Mouse (Mus musculus) cerebellum, adult 2 months (tissue): Measurements from ENCODE around the gene Secisbp2.

ENCODE experiments used
- CTCF ChIP-seq: fragments of 200-500 bp; IDR thresholded peaks from 2 replicates; pipeline ENCODE4 v1.5.1; 2011; ENCODE audit warnings: low read depth, mild to moderate bottlenecking, control low read depth, low read length, moderate library complexity, borderline replicate concordance; ENCODE audit not compliant: insufficient read depth
- POLR2A ChIP-seq: fragments of 200-500 bp; IDR thresholded peaks from 2 replicates; pipeline ENCODE4 v1.6.1; 2011; ENCODE audit warnings: low read length, control low read depth, borderline replicate concordance; ENCODE audit not compliant: insufficient read depth

- TF ChIP-seq POLR2A (no peak), CTCF (no peak)
These were observed 48.7 kb upstream of the Secisbp2 start for GRCm38 (mm10) chr13:51602764-51603163.
